Mouse (Mus musculus) spleen, adult 2 months (tissue): ENCODE data around the gene Spns1.

Source experiments
- CTCF ChIP-seq: fragments of 200-500 bp; IDR thresholded peaks from 2 replicates; pipeline ENCODE4 v1.5.1; 2011; ENCODE audit warnings: mild to moderate bottlenecking, inconsistent platforms; ENCODE audit not compliant: insufficient read depth, insufficient read length, insufficient replicate concordance; ENCODE audit errors: extremely low read depth
- POLR2A ChIP-seq: fragments of 200-500 bp; IDR thresholded peaks from 2 replicates; pipeline ENCODE4 v1.6.1; 2011; ENCODE audit warnings: low read depth, low read length, inconsistent platforms

GRCm38 (mm10) chr7:126417045-126417444, 39.8 kb upstream of the Spns1 start:
- no peak for TF ChIP-seq CTCF
- TF ChIP-seq POLR2A = no peak
